Mouse (Mus musculus) lung, embryonic 16.5 days (tissue): Measurements from ENCODE around the gene Smok2b. TPM values are rescaled to one million over a fixed set of nuclear protein-coding genes. Genes with fewer than 3 reads are reported as not detected.
"Not testable (repeated sequence)": the region's sequence is repeated elsewhere in the genome, so short reads cannot be mapped to it uniquely, and the experiment has no call there.

Source experiments
- ATAC-seq: fragments of 200-750 bp; cut with Nextera tagmentation; 2 replicates; pipeline ENCODE4 v1.8.0; 2017; ENCODE audit warnings: low read depth, mild to moderate bottlenecking, moderate library complexity
- H3K27ac ChIP-seq: fragments of 300-500 bp; sonication (generic); 2 replicates; pipeline ENCODE4 v1.5.1; 2014; ENCODE audit warnings: mild to moderate bottlenecking, control low read depth, low read length
- H3K27me3 ChIP-seq: fragments of 300-500 bp; sonication (generic); 2 replicates; pipeline ENCODE4 v1.6.1; 2014; ENCODE audit warnings: low read depth, low read length, mixed read lengths; ENCODE audit not compliant: control insufficient read depth, insufficient read depth
- H3K36me3 ChIP-seq: fragments of 300-500 bp; sonication (generic); 2 replicates; pipeline ENCODE4 v1.6.1; 2014; ENCODE audit warnings: low read length; ENCODE audit not compliant: control insufficient read depth, insufficient read depth
- H3K4me1 ChIP-seq: fragments of 300-500 bp; sonication (generic); replicated peaks from 2 replicates; pipeline ENCODE4 v1.6.1; 2014; ENCODE audit warnings: low read length, mixed read lengths; ENCODE audit not compliant: control insufficient read depth, insufficient read depth
- H3K4me2 ChIP-seq: fragments of 300-500 bp; sonication (generic); 2 replicates; pipeline ENCODE4 v1.6.1; 2014; ENCODE audit warnings: low read depth, low read length, control low read depth
- H3K4me3 ChIP-seq: fragments of 300-500 bp; sonication (generic); 2 replicates; pipeline ENCODE4 v1.5.1; 2014; ENCODE audit warnings: mild to moderate bottlenecking, low read length, control low read depth
- H3K9ac ChIP-seq: fragments of 300-500 bp; sonication (generic); 2 replicates; pipeline ENCODE4 v1.6.1; 2014; ENCODE audit warnings: low read length, control low read depth
- H3K9me3 ChIP-seq: fragments of 300-500 bp; sonication (generic); 2 replicates; pipeline ENCODE4 v1.6.1; 2016; ENCODE audit warnings: low read length; ENCODE audit not compliant: control insufficient read depth
- WGBS: fragments of 180-500 bp; shearing (Covaris S2); extraction: QIAGEN DNeasy Blood & Tissue Kit; methylation state at CpG from one replicate; pipeline ENCODE4 v1.1.7; 2014; 5-methylcytosine and 5-hydroxymethylcytosine counted together
- polyA plus RNA-seq: library from polyadenylated mRNA; unstranded; fragments of >200 nt; fragmentation: Nextera tagmentation; extraction: Ambion mirVana; gene quantifications from 2 replicates; pipeline ENCODE4 v1.2.1, GENCODE M21; 2015

Gene Smok2b
- polyA plus RNA-seq, 1 experiment from 2014 or later, result not detected

DNA sequence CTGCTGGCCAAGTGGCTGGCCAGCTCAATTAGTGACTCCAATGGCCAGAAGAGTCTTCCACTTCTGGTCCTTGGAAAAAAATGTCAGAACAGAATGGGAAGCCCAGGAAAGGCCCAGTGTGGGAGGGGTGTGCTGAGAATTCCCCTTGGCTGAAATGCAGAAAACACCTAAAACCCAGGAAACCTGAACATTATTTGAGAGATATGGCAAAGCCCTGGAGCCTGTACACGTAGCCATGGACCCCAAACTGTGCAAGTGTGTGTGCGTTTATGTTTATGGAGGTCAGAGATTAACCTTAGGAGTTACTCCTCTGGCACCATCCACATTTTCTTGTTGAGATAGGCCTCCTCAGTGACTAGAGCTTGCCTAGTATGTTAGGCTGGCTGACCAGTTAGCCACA, 31.2 kb upstream of the Smok2b start:
- not testable (repeated sequence) for ATAC-seq, H3K27ac ChIP-seq, H3K4me3 ChIP-seq, H3K36me3 ChIP-seq, H3K4me1 ChIP-seq, H3K4me2 ChIP-seq, H3K27me3 ChIP-seq, H3K9ac ChIP-seq
- WGBS, result 86% methylated on average over 2 of the region's 2 CpGs
- peaks cover 28% of the 10 kb centered on the region for H3K9me3 ChIP-seq

DNA sequence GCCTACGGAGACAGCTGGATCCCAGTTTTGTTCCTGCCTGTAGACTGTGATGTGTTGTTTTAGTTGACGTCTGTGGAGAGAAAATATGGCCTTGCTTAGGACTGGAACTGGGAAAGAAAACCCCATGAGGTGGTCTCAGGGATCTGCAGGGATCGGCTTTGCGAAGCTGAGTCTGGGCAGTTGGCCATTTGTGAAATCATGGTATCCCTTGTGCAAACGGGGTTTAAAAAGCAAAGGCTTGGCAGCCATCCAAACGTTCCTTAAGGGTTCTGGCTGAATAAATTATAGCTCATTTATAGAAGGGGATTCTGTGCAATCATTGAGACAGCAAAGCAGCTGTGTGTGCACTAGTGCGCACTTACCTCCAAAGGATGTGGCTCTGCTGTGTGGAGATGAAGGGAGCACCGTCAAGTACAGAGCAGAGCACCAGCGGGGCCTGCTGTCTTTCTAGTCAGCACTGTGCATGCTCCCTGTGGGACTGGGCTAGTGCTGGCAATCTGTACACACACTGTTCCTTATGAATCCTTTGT, 30.1 kb upstream of the Smok2b start:
- not testable (repeated sequence) for H3K36me3 ChIP-seq, H3K27me3 ChIP-seq, H3K4me3 ChIP-seq, H3K9ac ChIP-seq, H3K4me1 ChIP-seq, H3K4me2 ChIP-seq
- peaks cover 28% of the 10 kb centered on the region for H3K9me3 ChIP-seq
- 0 out of 2 replicates have a peak overlapping the region, but pooled peaks have one; percentile 46 for H3K27ac ChIP-seq
- WGBS, result 62% methylated on average over 8 of the region's 9 CpGs
- ATAC-seq, result peak; percentile 64

DNA sequence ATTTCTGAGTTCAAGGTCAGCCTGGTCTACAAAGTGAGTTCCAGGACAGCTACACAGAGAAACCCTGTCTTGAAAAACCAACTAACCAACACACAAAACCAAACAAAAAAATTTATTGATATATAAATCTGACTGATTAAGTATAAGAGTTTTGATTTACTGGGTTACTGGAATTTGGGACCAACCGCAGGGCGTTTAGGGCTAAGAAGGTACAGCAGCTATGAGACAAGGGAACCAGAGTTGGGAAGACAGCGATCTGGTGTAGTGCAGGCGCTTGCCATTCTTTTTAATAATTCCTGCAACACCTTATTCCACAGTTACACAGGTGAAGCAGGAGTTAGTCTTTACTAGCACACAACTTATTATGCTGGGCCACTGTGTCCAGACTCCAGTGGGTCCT, 28.5 kb upstream of the Smok2b start:
- WGBS, result 82% methylated on average over 4 of the region's 4 CpGs
- H3K27me3 ChIP-seq, H3K4me2 ChIP-seq, H3K36me3 ChIP-seq, ATAC-seq, H3K9ac ChIP-seq, H3K27ac ChIP-seq, H3K4me3 ChIP-seq, H3K4me1 ChIP-seq: not testable (repeated sequence)
- peaks cover 23% of the 10 kb centered on the region for H3K9me3 ChIP-seq

DNA sequence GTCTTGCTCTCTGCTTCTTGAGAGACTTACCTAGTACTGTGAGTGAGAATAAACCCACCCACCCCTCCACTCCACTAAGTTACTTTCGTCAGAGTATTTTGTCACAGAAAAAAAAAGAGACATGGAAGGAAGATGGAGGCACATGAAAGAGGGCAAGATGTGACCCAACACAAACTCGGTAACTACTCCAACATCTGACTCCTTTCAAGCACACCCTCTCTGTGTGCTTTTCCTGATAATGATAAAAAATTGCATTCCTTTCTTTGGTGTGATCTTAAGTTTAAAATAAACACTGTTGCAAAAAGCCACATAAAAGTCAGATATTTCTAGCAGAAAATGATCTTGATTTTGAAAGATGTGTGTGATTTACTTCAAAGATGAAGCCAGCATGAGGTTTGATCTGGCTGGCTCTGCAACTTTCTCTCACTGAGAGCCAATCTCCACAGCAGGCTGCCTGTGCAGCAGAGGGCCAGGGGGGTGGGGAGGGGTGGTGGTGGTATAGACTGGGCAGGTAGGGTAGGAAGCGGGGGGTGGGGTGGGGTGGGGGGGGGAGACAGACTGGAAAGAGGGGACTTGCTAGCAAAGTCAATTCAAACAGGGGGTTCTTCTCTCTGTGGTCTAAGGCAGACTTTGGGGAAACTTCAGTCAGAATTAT, 27.5 kb upstream of the Smok2b start:
- peak; percentile 70 for ATAC-seq
- H3K4me2 ChIP-seq, H3K9ac ChIP-seq, H3K4me1 ChIP-seq, H3K27ac ChIP-seq, H3K4me3 ChIP-seq, H3K27me3 ChIP-seq, H3K36me3 ChIP-seq: not testable (repeated sequence)
- peaks cover 32% of the 10 kb centered on the region for H3K9me3 ChIP-seq
- WGBS, result 67% methylated on average over 2 of the region's 3 CpGs

DNA sequence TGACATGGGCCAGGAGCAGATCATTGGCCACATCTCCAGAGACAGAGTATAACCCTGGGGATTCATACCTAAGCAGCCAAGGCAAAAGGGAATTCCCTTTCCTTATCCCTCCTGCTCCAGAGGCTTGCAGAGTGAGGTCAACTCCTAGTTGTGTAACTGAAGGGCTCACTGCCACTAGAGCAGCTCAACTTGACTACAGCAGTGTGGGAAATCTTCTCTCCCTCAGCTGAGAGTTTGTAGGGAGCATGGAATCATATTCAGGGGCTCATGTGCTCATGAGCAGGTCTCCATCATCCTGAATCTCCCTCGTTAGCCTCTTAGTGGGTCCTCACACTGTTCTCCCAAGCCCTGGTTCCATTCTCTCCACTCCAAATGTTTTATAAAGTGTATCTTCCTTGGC, 24.8 kb upstream of the Smok2b start:
- not testable (repeated sequence) for H3K27me3 ChIP-seq, H3K36me3 ChIP-seq
- 87% methylated on average over 1 of the region's 1 CpGs for WGBS

GRCm38 (mm10) chr17:13206491-13206890, 23.6 kb upstream of the Smok2b start:
- 88% methylated on average over 2 of the region's 2 CpGs for WGBS

More for the DNA sequence above, 24.8 kb upstream of the Smok2b start:
- H3K4me1 ChIP-seq, H3K4me3 ChIP-seq, H3K9ac ChIP-seq, H3K4me2 ChIP-seq, H3K27ac ChIP-seq, ATAC-seq: not testable (repeated sequence)
- peaks cover 32% of the 10 kb centered on the region for H3K9me3 ChIP-seq

DNA sequence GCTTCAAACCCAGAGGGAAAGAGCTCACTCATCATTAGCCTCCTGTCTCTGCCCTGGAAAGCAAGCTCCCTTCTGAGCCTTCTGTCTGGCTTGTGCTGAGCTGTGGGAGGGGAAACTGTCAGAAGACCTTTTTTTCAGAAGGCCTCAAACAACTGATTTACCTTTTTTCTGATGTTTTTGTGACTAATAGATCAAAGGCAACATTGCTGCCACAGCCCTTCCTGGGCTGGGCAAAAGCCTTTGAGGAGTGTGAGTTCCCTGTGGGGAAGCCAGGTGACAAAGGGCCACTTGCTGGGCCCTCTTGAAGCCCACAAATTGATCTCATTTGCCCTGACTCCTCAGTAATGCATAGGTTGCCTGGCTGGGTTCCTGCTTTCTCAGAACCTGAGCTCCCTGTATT, 21.6 kb upstream of the Smok2b start:
- H3K27ac ChIP-seq, H3K4me1 ChIP-seq, H3K9ac ChIP-seq, H3K4me3 ChIP-seq, H3K27me3 ChIP-seq, H3K4me2 ChIP-seq, H3K36me3 ChIP-seq, ATAC-seq: not testable (repeated sequence)
- peaks cover 42% of the 10 kb centered on the region for H3K9me3 ChIP-seq

More at GRCm38 (mm10) chr17:13206491-13206890, 23.6 kb upstream of the Smok2b start:
- Histone ChIP-seq H3K4me1 (no peaks in the 10 kb centered on the region), H3K27me3 (no peaks in the 10 kb centered on the region), H3K9ac (no peak overlapping the region), H3K27ac (no peak overlapping the region), H3K4me2 (no peak overlapping the region), H3K4me3 (no peak overlapping the region), H3K9me3 (peaks cover 26% of the 10 kb centered on the region), H3K36me3 (no peaks in the 10 kb centered on the region)
- ATAC-seq, result no peak

DNA sequence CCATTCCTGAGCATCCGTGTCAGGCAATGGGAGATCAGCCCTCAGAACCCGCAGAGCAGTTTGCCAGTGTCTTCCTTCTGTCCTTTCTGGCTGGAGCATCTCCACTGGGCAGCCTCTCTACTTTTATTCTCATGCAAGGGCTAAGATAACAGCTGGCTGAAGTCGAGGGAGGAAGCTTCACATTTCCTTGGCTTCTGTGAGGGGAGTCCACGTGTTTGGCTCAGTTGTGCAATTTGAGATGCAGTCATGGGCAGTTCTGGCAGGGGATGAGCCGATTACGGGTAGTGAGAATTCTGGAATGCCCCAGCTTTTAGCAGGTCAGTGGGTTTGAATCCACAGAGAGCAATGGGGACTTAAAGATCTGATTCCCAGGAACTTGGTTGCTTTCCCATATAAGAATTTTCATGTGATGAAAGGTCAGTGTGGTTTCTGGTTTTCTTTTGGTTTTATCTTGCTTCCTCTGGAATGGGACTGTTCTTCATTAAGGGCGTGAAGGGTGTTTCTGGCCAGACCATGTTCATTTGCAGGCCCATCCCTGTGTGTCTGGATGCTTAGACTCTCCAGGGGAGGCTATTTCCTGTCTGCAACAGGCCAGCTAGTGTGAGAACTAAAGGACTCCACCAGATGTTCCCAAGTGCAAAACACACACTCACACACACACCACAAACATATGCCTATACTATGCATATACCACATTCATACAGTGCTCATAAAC, 17.8 kb upstream of the Smok2b start:
- 62% methylated on average over 7 of the region's 7 CpGs for WGBS
- peak; percentile 45; the same call in 1 of the 2 replicates for ATAC-seq

GRCm38 (mm10) chr17:13214169-13214568, 15.9 kb upstream of the Smok2b start:
- no peak for ATAC-seq
- no peak overlapping the region for H3K9ac ChIP-seq
- H3K36me3 ChIP-seq, result no peaks in the 10 kb centered on the region
- H3K27me3 ChIP-seq, result no peaks in the 10 kb centered on the region
- H3K4me1 ChIP-seq, result no peaks in the 10 kb centered on the region
- H3K4me2 ChIP-seq, result no peak overlapping the region
- H3K4me3 ChIP-seq, result no peak overlapping the region
- peaks cover 55% of the 10 kb centered on the region for H3K9me3 ChIP-seq
- WGBS, result 52% methylated on average over 4 of the region's 4 CpGs
- no peak overlapping the region for H3K27ac ChIP-seq

More for the DNA sequence above, 17.8 kb upstream of the Smok2b start:
- H3K4me2 ChIP-seq, result no peak overlapping the region
- H3K27me3 ChIP-seq, result no peaks in the 10 kb centered on the region
- no peak overlapping the region for H3K27ac ChIP-seq
- peaks cover 53% of the 10 kb centered on the region for H3K9me3 ChIP-seq
- no peaks in the 10 kb centered on the region for H3K36me3 ChIP-seq
- H3K9ac ChIP-seq, result no peak overlapping the region
- H3K4me1 ChIP-seq, result no peaks in the 10 kb centered on the region
- no peak overlapping the region for H3K4me3 ChIP-seq
